Mouse (Mus musculus) ES-E14 (cell line): Measurements from ENCODE around the gene Dnm1. TPM values are rescaled to one million over a fixed set of nuclear protein-coding genes. Genes with fewer than 3 reads are reported as not detected.

Source experiments
- DNase-seq: peaks from one replicate; pipeline ENCODE4 v3.0.0-alpha.2; 2013; ENCODE audit warnings: low read depth, low spot score
- H3K27ac ChIP-seq: 2 replicates; pipeline ENCODE4 v1.5.1; 2012; ENCODE audit warnings: low read depth, mild to moderate bottlenecking, low read length, moderate library complexity, mixed read lengths; ENCODE audit not compliant: poor library complexity, insufficient read depth, severe bottlenecking
- H3K36me3 ChIP-seq: 2 replicates; pipeline ENCODE4 v1.6.1; 2012; ENCODE audit warnings: mild to moderate bottlenecking, low read length, moderate library complexity, mixed read lengths; ENCODE audit not compliant: control insufficient read depth, poor library complexity, insufficient read depth, severe bottlenecking
- H3K4me1 ChIP-seq, 2 experiments: fragments of 150-350 bp in 1 of 2; sonication (generic) in 1 of 2; 2 replicates each; pipeline ENCODE4 v1.6.1; 2012; ENCODE audit warnings: low read length in 2 of 2, mild to moderate bottlenecking in 1 of 2, mixed read lengths in 1 of 2; ENCODE audit not compliant: control insufficient read depth in 2 of 2, insufficient read depth in 2 of 2, poor library complexity in 1 of 2
- H3K4me3 ChIP-seq, 2 experiments: fragments of 150-350 bp in 1 of 2; sonication (generic) in 1 of 2; 2 replicates each; pipeline ENCODE4 v1.5.1; 2012; ENCODE audit warnings: low read length in 2 of 2, low read depth in 1 of 2, mild to moderate bottlenecking in 1 of 2, mixed read lengths in 1 of 2; ENCODE audit not compliant: insufficient read depth in 1 of 2, poor library complexity in 1 of 2, severe bottlenecking in 1 of 2
- H3K9ac ChIP-seq: 2 replicates; pipeline ENCODE4 v1.6.1; 2012; ENCODE audit warnings: low read depth, mild to moderate bottlenecking, low read length, mixed read lengths; ENCODE audit not compliant: poor library complexity, insufficient read depth, severe bottlenecking
- H3K9me3 ChIP-seq: fragments of 150-350 bp; sonication (generic); 2 replicates; pipeline ENCODE4 v1.6.1; 2012; ENCODE audit warnings: low read depth, mild to moderate bottlenecking, low read length; ENCODE audit not compliant: control insufficient read depth, insufficient read depth
- CHD2 ChIP-seq: IDR thresholded peaks from 2 replicates; pipeline ENCODE4 v1.6.1; 2014; ENCODE audit warnings: mild to moderate bottlenecking, low read depth, low read length, inconsistent platforms
- HCFC1 ChIP-seq: IDR thresholded peaks from 2 replicates; pipeline ENCODE4 v1.6.1; 2012; ENCODE audit warnings: low read length, inconsistent platforms, borderline replicate concordance; ENCODE audit not compliant: insufficient read depth
- MAFK ChIP-seq: IDR thresholded peaks from 2 replicates; pipeline ENCODE4 v1.6.1; 2014; ENCODE audit warnings: mild to moderate bottlenecking, low read depth, low read length, inconsistent platforms; ENCODE audit not compliant: insufficient read depth
- ZC3H11A ChIP-seq: IDR thresholded peaks from 2 replicates; pipeline ENCODE4 v1.6.1; 2012; ENCODE audit warnings: low read depth, mild to moderate bottlenecking, inconsistent platforms, low read length, borderline replicate concordance
- ZNF384 ChIP-seq: IDR thresholded peaks from 2 replicates; pipeline ENCODE4 v1.6.1; 2012; ENCODE audit warnings: low read depth, low read length, inconsistent platforms
- in situ Hi-C, 2 experiments: fragments of 600-800 bp; cut with MboI; formaldehyde crosslinking; loops; one replicate each; pipeline ENCODE4 v1.15.1; 2025; ENCODE audit warnings: low sequenced_read_pairs in 2 of 2, inconsistent platforms in 1 of 2; ENCODE audit not compliant: unreplicated experiment in 2 of 2
- total RNA-seq: library from RNA; depleted of rRNA; stranded (reverse); fragments of 300-350 nt; gene quantifications from 2 replicates; pipeline ENCODE4 v1.2.3, GENCODE M21; 2012

The Dnm1 gene
- total RNA-seq, 1 experiment, result 1.5 TPM

GRCm38 (mm10) chr2:32310096-32310845 is 42.9 kb downstream of the Dnm1 start:
- Histone ChIP-seq H3K9ac (no peak overlapping the region), H3K4me3 (no peak overlapping the region), H3K4me1 (peaks cover 0 to 6% of the 10 kb centered on the region in 2 experiments; a peak in 2 of 4 replicates), H3K9me3 (no peaks in the 10 kb centered on the region), H3K36me3 (peaks cover 26% of the 10 kb centered on the region), H3K27ac (no peak overlapping the region)
- in situ Hi-C loops, result no loop called here
- DNase-seq, result no peak
- TF ChIP-seq CHD2 (no peak), MAFK (no peak), ZC3H11A (no peak)

GRCm38 (mm10) chr2:32308870-32309568 is 44.1 kb downstream of the Dnm1 start:
- no peak for TF ChIP-seq HCFC1
- no peak for TF ChIP-seq ZNF384
- no peak for TF ChIP-seq CHD2
- TF ChIP-seq MAFK, result no peak
- TF ChIP-seq ZC3H11A, result no peak
- Histone ChIP-seq H3K36me3 (peaks cover 34% of the 10 kb centered on the region), H3K4me3 (no peak overlapping the region), H3K4me1 (peaks cover 0 to 8% of the 10 kb centered on the region in 2 experiments; a peak in 2 of 4 replicates), H3K27ac (no peak overlapping the region), H3K9me3 (no peaks in the 10 kb centered on the region), H3K9ac (no peak overlapping the region)
- in situ Hi-C loops, result no loop called here
- no peak for DNase-seq

GRCm38 (mm10) chr2:32307941-32308760 is 45.0 kb downstream of the Dnm1 start:
- in situ Hi-C loops, result no loop called here
- H3K9me3 ChIP-seq, result no peaks in the 10 kb centered on the region
- peak; percentile 64 for DNase-seq
- no peak overlapping the region for H3K9ac ChIP-seq
- no peak for TF ChIP-seq MAFK
- TF ChIP-seq CHD2, result no peak
- TF ChIP-seq ZNF384, result no peak
- TF ChIP-seq ZC3H11A, result no peak
- no peak for TF ChIP-seq HCFC1
- peaks cover 0 to 8% of the 10 kb centered on the region in 2 experiments; a peak in 2 of 4 replicates for H3K4me1 ChIP-seq
- H3K36me3 ChIP-seq, result peaks cover 42% of the 10 kb centered on the region
- no peak overlapping the region for H3K4me3 ChIP-seq
- H3K27ac ChIP-seq, result no peak overlapping the region

- TF ChIP-seq MAFK (no peak), HCFC1 (no peak), ZNF384 (no peak), CHD2 (no peak)
- peaks cover 48% of the 10 kb centered on the region for H3K36me3 ChIP-seq
- no peak overlapping the region; the same call in 1 of the 2 replicates for H3K9ac ChIP-seq
- peaks cover 0 to 8% of the 10 kb centered on the region in 2 experiments; a peak in 2 of 4 replicates for H3K4me1 ChIP-seq
- in situ Hi-C loops, result no loop called here
- H3K27ac ChIP-seq, result no peak overlapping the region
- no peak overlapping the region for H3K4me3 ChIP-seq
- H3K9me3 ChIP-seq, result no peaks in the 10 kb centered on the region
- no peak for DNase-seq
These were observed 45.8 kb downstream of the Dnm1 start for GRCm38 (mm10) chr2:32307247-32307798.
